Mouse (Mus musculus) layer of hippocampus, adult 2 months (tissue): ENCODE data around the gene Hsp90aa1. TPM values are rescaled to one million over a fixed set of nuclear protein-coding genes. Genes with fewer than 3 reads are reported as not detected.
"Not testable (repeated sequence)": the region's sequence is repeated elsewhere in the genome, so short reads cannot be mapped to it uniquely, and the experiment has no call there.

Experiments
- DNase-seq, 2 experiments: peaks; one replicate each; pipeline ENCODE4 v3.0.0; 2022; ENCODE audit warnings: low spot score in 2 of 2
- H3K27ac ChIP-seq: fragments of 200-600 bp; 2 replicates; pipeline ENCODE4 v1.8.1; 2022
- H3K4me3 ChIP-seq: fragments of 200-600 bp; 2 replicates; pipeline ENCODE4 v1.8.1; 2022; ENCODE audit warnings: mild to moderate bottlenecking
- CTCF ChIP-seq: fragments of 200-600 bp; conservative IDR thresholded peaks from 2 replicates; pipeline ENCODE4 v1.8.1; 2022; ENCODE audit warnings: antibody characterized with exemption, mild to moderate bottlenecking, moderate library complexity
- long read RNA-seq, 2 experiments: library from polyadenylated mRNA; stranded (forward); transcript quantifications; one replicate each; pipeline ENCODE4 v2.0.0; 2021; ENCODE audit warnings: borderline mapping rate in 2 of 2
- total RNA-seq, 2 experiments: library from RNA; stranded (reverse); gene quantifications; 2 replicates each; pipeline ENCODE4 v1.2.3; 2021

Hsp90aa1 gene
- 100 to 1,000 TPM; 921 to 990 TPM for total RNA-seq
- long read RNA-seq, experiment 1, transcript Hsp90aa1-202 (11 exons, 3,281 nt), result major isoform, 309 of 436 reads
- long read RNA-seq, experiment 1, partial matches to known transcripts, result 99 of 436 reads
- long read RNA-seq, experiment 1, other reads (novel, unspliced or antisense), result 28 of 436 reads
- long read RNA-seq, experiment 2, transcript Hsp90aa1-202 (11 exons, 3,281 nt), result major isoform, 431 of 615 reads
- long read RNA-seq, experiment 2, partial matches to known transcripts, result 135 of 615 reads
- long read RNA-seq, experiment 2, other reads (novel, unspliced or antisense), result 49 of 615 reads

- Histone ChIP-seq H3K27ac (no peak within 1 kb of the TSS), H3K4me3 (no peak within 1 kb of the TSS)
- DNase-seq, result no peak
- TF ChIP-seq CTCF, result no peak
Observed at GRCm38 (mm10) chr12:110702556-110702955, at the start of gene Hsp90aa1. Gene Hsp90aa1 (minus strand): TSS chr12:110702728.

- Histone ChIP-seq H3K4me3 (no peak overlapping the region), H3K27ac (no peak overlapping the region)
- TF ChIP-seq CTCF, result no peak
- DNase-seq, result no peak
Observed at GRCm38 (mm10) chr12:110750770-110751439, 48.4 kb upstream of the Hsp90aa1 start.

- Histone ChIP-seq H3K27ac (peak overlapping the region; percentile 93), H3K4me3 (peak overlapping the region; percentile 99)
- DNase-seq, result peak in 1 of 2 experiments; percentile 11
- TF ChIP-seq CTCF, result no peak
Observed at GRCm38 (mm10) chr12:110738158-110738921, 35.8 kb upstream of the Hsp90aa1 start.

- DNase-seq, result peak; percentile 98 to 99
- Histone ChIP-seq H3K4me3 (peak within 1 kb of the TSS; percentile 99), H3K27ac (peak within 1 kb of the TSS; percentile 93)
- TF ChIP-seq CTCF, result no peak
Observed at GRCm38 (mm10) chr12:110737170-110738157, 34.9 kb upstream of the Hsp90aa1 start, which contains the start of gene Wdr20. Gene Wdr20 (plus strand): TSS chr12:110737944.

GRCm38 (mm10) chr12:110736641-110737040, 34.1 kb upstream of the Hsp90aa1 start:
- DNase-seq, result no peak
- TF ChIP-seq CTCF, result peak; percentile 30
- Histone ChIP-seq H3K27ac (peak overlapping the region; percentile 39; the same call in 1 of the 2 replicates), H3K4me3 (peak overlapping the region; percentile 99)

GRCm38 (mm10) chr12:110733254-110733653, 30.7 kb upstream of the Hsp90aa1 start:
- not testable (repeated sequence) for DNase-seq, H3K4me3 ChIP-seq, H3K27ac ChIP-seq

GRCm38 (mm10) chr12:110726428-110726827, 23.9 kb upstream of the Hsp90aa1 start:
- Histone ChIP-seq H3K27ac (no peak overlapping the region), H3K4me3 (no peak overlapping the region)
- no peak for DNase-seq
- no peak for TF ChIP-seq CTCF

GRCm38 (mm10) chr12:110725489-110725888, 23.0 kb upstream of the Hsp90aa1 start:
- no peak for DNase-seq
- no peak for TF ChIP-seq CTCF
- no peak overlapping the region for H3K4me3 ChIP-seq
- H3K27ac ChIP-seq, result no peak overlapping the region

GRCm38 (mm10) chr12:110725051-110725450, 22.5 kb upstream of the Hsp90aa1 start:
- Histone ChIP-seq H3K27ac (no peak overlapping the region), H3K4me3 (no peak overlapping the region)
- no peak for TF ChIP-seq CTCF
- no peak for DNase-seq

- Histone ChIP-seq H3K4me3 (no peak overlapping the region), H3K27ac (no peak overlapping the region)
- no peak for TF ChIP-seq CTCF
- no peak for DNase-seq
Observed at GRCm38 (mm10) chr12:110716004-110716403, 13.5 kb upstream of the Hsp90aa1 start.

- no peak overlapping the region for H3K4me3 ChIP-seq
- no peak overlapping the region for H3K27ac ChIP-seq
- no peak for TF ChIP-seq CTCF
- no peak for DNase-seq
Observed at GRCm38 (mm10) chr12:110714215-110714614, 11.7 kb upstream of the Hsp90aa1 start.

GRCm38 (mm10) chr12:110713784-110714183, 11.3 kb upstream of the Hsp90aa1 start:
- Histone ChIP-seq H3K27ac (no peak overlapping the region), H3K4me3 (no peak overlapping the region)
- TF ChIP-seq CTCF, result peak; percentile 58
- DNase-seq, result no peak
